Mouse (Mus musculus): ENCODE data around the gene Ppp5c.

DNA sequence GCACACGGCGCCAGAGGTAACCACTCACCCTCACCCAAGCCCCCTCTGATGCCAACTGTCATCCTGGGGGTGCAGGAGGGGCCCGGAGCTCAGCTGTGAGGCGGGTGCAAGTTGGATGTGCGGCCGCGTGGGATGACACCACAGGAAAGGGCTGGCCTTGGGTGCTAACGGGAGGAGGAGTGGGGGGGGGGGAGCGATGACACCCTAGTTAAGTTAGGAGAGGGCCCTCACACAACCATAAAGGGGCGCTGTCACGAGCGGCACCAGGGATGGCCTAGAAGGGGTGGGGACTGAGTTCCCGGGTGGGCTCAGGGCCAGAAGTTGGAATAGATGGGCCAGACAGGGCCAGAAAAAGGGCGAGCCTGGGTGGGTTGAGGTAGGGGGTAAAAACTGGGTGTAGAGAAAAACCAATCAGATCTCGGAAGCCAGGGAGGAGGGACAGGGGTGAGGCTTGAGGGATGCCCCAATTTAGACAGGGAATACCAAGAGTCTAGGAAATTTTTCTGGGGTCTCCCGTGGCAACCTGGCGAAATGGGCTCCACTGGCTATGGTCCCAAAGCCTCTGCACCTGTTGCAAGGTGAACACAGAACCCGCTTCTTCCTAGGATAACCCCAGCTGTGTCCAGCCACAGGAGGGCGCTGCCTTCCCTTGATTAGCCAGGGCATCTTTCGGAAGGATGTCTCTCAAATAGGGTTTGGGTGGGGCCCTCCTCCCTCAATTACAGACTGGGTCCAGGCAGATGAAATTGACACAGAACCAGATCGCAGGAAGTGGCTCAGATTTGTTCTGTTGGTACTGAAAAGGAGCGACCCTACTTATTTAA, 33.3 kb upstream of the Ppp5c start:
- TF ChIP-seq CTCF (IDR thresholded peaks at IDR 0.05; ENCODE audit: control insufficient read depth, insufficient read depth, low read length) (peak; percentile 22; the same call in 1 of the 2 replicates), POLR2A (IDR thresholded peaks at IDR 0.05; ENCODE audit: borderline replicate concordance, control insufficient read depth, low read depth, low read length) (no peak)
